Mouse (Mus musculus) mature B cell (primary cell): ENCODE data around the gene Gm10719.
"Not testable (repeated sequence)": the region's sequence is repeated elsewhere in the genome, so short reads cannot be mapped to it uniquely, and the experiment has no call there.

Experiments
- in situ Hi-C: fragments of 300-500 bp; cut with MboI; formaldehyde crosslinking; loops from 2 replicates; pipeline ENCODE4 v1.14.3; 2019

Gene Gm10719

GRCm38 (mm10) chr9:3017108-3017507 is at the start of gene Gm10719:
Gene Gm10719, plus strand, starts transcription at chr9:3017408.
- in situ Hi-C loops: not testable (repeated sequence)

GRCm38 (mm10) chr9:3000445-3000972 is 16.7 kb upstream of the Gm10719 start, which contains the start of gene Gm10722:
Gene Gm10722, plus strand, starts transcription at chr9:3000922.
- in situ Hi-C loops: not testable (repeated sequence)

- in situ Hi-C loops: not testable (repeated sequence)
Observed at GRCm38 (mm10) chr9:3001006-3001405, 16.2 kb upstream of the Gm10719 start.

GRCm38 (mm10) chr9:3001948-3002659 is 15.1 kb upstream of the Gm10719 start:
- in situ Hi-C loops: not testable (repeated sequence)

- in situ Hi-C loops: not testable (repeated sequence)
Observed at GRCm38 (mm10) chr9:3002794-3003396, 14.3 kb upstream of the Gm10719 start, which contains the start of gene Gm11168. Gene Gm11168, plus strand, starts transcription at chr9:3003346.

- in situ Hi-C loops: not testable (repeated sequence)
Observed at GRCm38 (mm10) chr9:3006179-3006578, 11.0 kb upstream of the Gm10719 start.

- in situ Hi-C loops: not testable (repeated sequence)
Observed at GRCm38 (mm10) chr9:3006636-3007035, 10.6 kb upstream of the Gm10719 start.

- in situ Hi-C loops: not testable (repeated sequence)
Observed at GRCm38 (mm10) chr9:3007272-3007671, 9.9 kb upstream of the Gm10719 start.

GRCm38 (mm10) chr9:3009331-3009730 is 7.9 kb upstream of the Gm10719 start:
- in situ Hi-C loops: not testable (repeated sequence)

- in situ Hi-C loops: not testable (repeated sequence)
Observed at GRCm38 (mm10) chr9:3012054-3012621, 5.1 kb upstream of the Gm10719 start.

- in situ Hi-C loops: not testable (repeated sequence)
Observed at GRCm38 (mm10) chr9:3012733-3013279, 4.4 kb upstream of the Gm10719 start, which contains the start of gene Gm10721. Gene Gm10721, plus strand, starts transcription at chr9:3013140.

GRCm38 (mm10) chr9:3015354-3015753 is 1.9 kb upstream of the Gm10719 start, which contains the start of gene Gm10720:
Gene Gm10720, plus strand, starts transcription at chr9:3015654.
- in situ Hi-C loops: not testable (repeated sequence)

- in situ Hi-C loops: not testable (repeated sequence)
Observed at GRCm38 (mm10) chr9:3015896-3016295, 1.3 kb upstream of the Gm10719 start.

- in situ Hi-C loops: not testable (repeated sequence)
Observed at GRCm38 (mm10) chr9:3018944-3019343, 1.7 kb downstream of the Gm10719 start.

- in situ Hi-C loops: not testable (repeated sequence)
Observed at GRCm38 (mm10) chr9:3019835-3020727, 2.9 kb downstream of the Gm10719 start.

GRCm38 (mm10) chr9:3022316-3023008 is 5.3 kb downstream of the Gm10719 start:
- in situ Hi-C loops: not testable (repeated sequence)

GRCm38 (mm10) chr9:3023312-3023984 is 6.2 kb downstream of the Gm10719 start, which contains the start of gene Gm10718:
Gene Gm10718, plus strand, starts transcription at chr9:3023547.
- in situ Hi-C loops: not testable (repeated sequence)

GRCm38 (mm10) chr9:3023985-3024648 is 6.9 kb downstream of the Gm10719 start:
- in situ Hi-C loops: not testable (repeated sequence)

- in situ Hi-C loops: not testable (repeated sequence)
Observed at GRCm38 (mm10) chr9:3024912-3025467, 7.8 kb downstream of the Gm10719 start, which contains the start of gene Gm10717. Gene Gm10717, plus strand, starts transcription at chr9:3025417.
